Mouse (Mus musculus) C2C12 (cell line): ENCODE data around the gene Kif1bp. TPM values are rescaled to one million over a fixed set of nuclear protein-coding genes. Genes with fewer than 3 reads are reported as not detected.

Experiments used
- H3K27me3 ChIP-seq: one replicate; pipeline ENCODE4 v1.6.1; 2011; ENCODE audit not compliant: control insufficient read depth, insufficient read depth, insufficient read length
- H3K36me3 ChIP-seq: one replicate; pipeline ENCODE4 v1.6.1; 2011; ENCODE audit not compliant: control insufficient read depth, insufficient read depth
- H3K4me3 ChIP-seq: one replicate; pipeline ENCODE4 v1.5.1; 2011; ENCODE audit warnings: mild to moderate bottlenecking, control low read depth; ENCODE audit not compliant: poor library complexity, insufficient read depth, severe bottlenecking
- H3K79me2 ChIP-seq: one replicate; pipeline ENCODE4 v1.6.1; 2011; ENCODE audit not compliant: control insufficient read depth, insufficient read depth
- H3K79me3 ChIP-seq: one replicate; pipeline ENCODE4 v1.6.1; 2011; ENCODE audit warnings: low read depth, control low read depth
- H3ac ChIP-seq: one replicate; pipeline ENCODE3; 2011; ENCODE audit warnings: low read depth; ENCODE audit not compliant: control insufficient read depth, insufficient read length
- CEBPB ChIP-seq: IDR thresholded peaks from one replicate; pipeline ENCODE4 v1.6.1; 2011; ENCODE audit warnings: low read depth, mild to moderate bottlenecking, control low read depth, moderate library complexity
- CTCF ChIP-seq: IDR thresholded peaks from one replicate; pipeline ENCODE4 v1.5.1; 2011; ENCODE audit not compliant: control insufficient read depth, insufficient read depth, insufficient read length
- FOSL1 ChIP-seq: IDR thresholded peaks from one replicate; pipeline ENCODE4 v1.8.0; 2011; ENCODE audit warnings: mild to moderate bottlenecking, low read length; ENCODE audit not compliant: poor library complexity, insufficient read depth, severe bottlenecking
- MAX ChIP-seq: IDR thresholded peaks from one replicate; pipeline ENCODE4 v1.6.1; 2011; ENCODE audit warnings: mild to moderate bottlenecking, control low read depth
- MYOD1 ChIP-seq: IDR thresholded peaks from one replicate; pipeline ENCODE4 v1.6.1; 2011; ENCODE audit warnings: low read depth; ENCODE audit not compliant: control insufficient read depth, insufficient read length
- MYOG ChIP-seq: IDR thresholded peaks from one replicate; pipeline ENCODE4 v1.6.1; 2011; ENCODE audit not compliant: control insufficient read depth, insufficient read length; ENCODE audit errors: extremely low read depth
- USF1 ChIP-seq: IDR thresholded peaks from one replicate; pipeline ENCODE4 v1.6.1; 2011; ENCODE audit warnings: low read depth, mild to moderate bottlenecking, control low read depth, moderate library complexity
- polyA plus RNA-seq: library from polyadenylated mRNA; unstranded; fragments of >200 nt; fragmentation: generic; extraction: Trizol; gene quantifications from one replicate; pipeline ENCODE4 v1.2.1, GENCODE M21; 2012; ENCODE audit warnings: missing spikeins

The Kif1bp gene
- polyA plus RNA-seq, 1 experiment = 21.5 TPM

- Histone ChIP-seq H3K4me3 (no peak overlapping the region), H3K36me3 (no peaks in the 10 kb centered on the region), H3K79me3 (no peaks in the 10 kb centered on the region), H3ac (no peak overlapping the region), H3K79me2 (no peaks in the 10 kb centered on the region), H3K27me3 (peaks cover 4% of the 10 kb centered on the region)
- TF ChIP-seq USF1 (no peak), MYOD1 (no peak), FOSL1 (no peak), MYOG (no peak), CEBPB (no peak), CTCF (no peak), MAX (no peak)
These were observed 72.2 kb downstream of the Kif1bp start for GRCm38 (mm10) chr10:62506019-62506556.

GRCm38 (mm10) chr10:62505224-62505983 is 72.9 kb downstream of the Kif1bp start:
- TF ChIP-seq MYOG (no peak), FOSL1 (no peak), MAX (no peak), CTCF (no peak), USF1 (no peak), MYOD1 (no peak), CEBPB (no peak)
- Histone ChIP-seq H3K79me2 (no peaks in the 10 kb centered on the region), H3ac (no peak overlapping the region), H3K36me3 (no peaks in the 10 kb centered on the region), H3K27me3 (peaks cover 4% of the 10 kb centered on the region), H3K4me3 (no peak overlapping the region), H3K79me3 (no peaks in the 10 kb centered on the region)

- Histone ChIP-seq H3K4me3 (no peak overlapping the region), H3K27me3 (peaks cover 4% of the 10 kb centered on the region), H3ac (no peak overlapping the region), H3K79me3 (no peaks in the 10 kb centered on the region), H3K79me2 (no peaks in the 10 kb centered on the region), H3K36me3 (no peaks in the 10 kb centered on the region)
- TF ChIP-seq USF1 (no peak), FOSL1 (no peak), MYOD1 (no peak), MAX (no peak), CTCF (no peak), MYOG (no peak), CEBPB (no peak)
These were observed 74.2 kb downstream of the Kif1bp start for GRCm38 (mm10) chr10:62503836-62504628.

- H3K79me3 ChIP-seq = no peaks in the 10 kb centered on the region
- no peak overlapping the region for H3ac ChIP-seq
- no peak overlapping the region for H3K4me3 ChIP-seq
- no peaks in the 10 kb centered on the region for H3K79me2 ChIP-seq
- peaks cover 1% of the 10 kb centered on the region for H3K27me3 ChIP-seq
- no peak for TF ChIP-seq FOSL1
- no peak for TF ChIP-seq USF1
- no peak for TF ChIP-seq CEBPB
- TF ChIP-seq MYOG = no peak
- no peak for TF ChIP-seq CTCF
- no peak for TF ChIP-seq MYOD1
- TF ChIP-seq MAX = no peak
- no peaks in the 10 kb centered on the region for H3K36me3 ChIP-seq
These were observed 74.9 kb downstream of the Kif1bp start for GRCm38 (mm10) chr10:62503353-62503752.

- no peaks in the 10 kb centered on the region for H3K27me3 ChIP-seq
- H3K79me2 ChIP-seq = no peaks in the 10 kb centered on the region
- no peak for TF ChIP-seq USF1
- TF ChIP-seq CTCF = no peak
- TF ChIP-seq MAX = no peak
- TF ChIP-seq MYOD1 = no peak
- TF ChIP-seq MYOG = no peak
- no peak for TF ChIP-seq FOSL1
- no peak for TF ChIP-seq CEBPB
- H3K4me3 ChIP-seq = no peak overlapping the region
- no peak overlapping the region for H3ac ChIP-seq
- H3K36me3 ChIP-seq = no peaks in the 10 kb centered on the region
- H3K79me3 ChIP-seq = no peaks in the 10 kb centered on the region
These were observed 76.3 kb downstream of the Kif1bp start for GRCm38 (mm10) chr10:62501951-62502350.
